Mouse (Mus musculus) R1 (cell line): ENCODE measurements around the gene Fbxo47.
A peak's percentile ranks its signal among the peaks of the same experiment; 100 is the strongest.

Experiments
- DNase-seq: peaks from one replicate; pipeline ENCODE4 v3.0.0-alpha.2; 2018; ENCODE audit warnings: low read depth, low spot score

Gene Fbxo47

DNA sequence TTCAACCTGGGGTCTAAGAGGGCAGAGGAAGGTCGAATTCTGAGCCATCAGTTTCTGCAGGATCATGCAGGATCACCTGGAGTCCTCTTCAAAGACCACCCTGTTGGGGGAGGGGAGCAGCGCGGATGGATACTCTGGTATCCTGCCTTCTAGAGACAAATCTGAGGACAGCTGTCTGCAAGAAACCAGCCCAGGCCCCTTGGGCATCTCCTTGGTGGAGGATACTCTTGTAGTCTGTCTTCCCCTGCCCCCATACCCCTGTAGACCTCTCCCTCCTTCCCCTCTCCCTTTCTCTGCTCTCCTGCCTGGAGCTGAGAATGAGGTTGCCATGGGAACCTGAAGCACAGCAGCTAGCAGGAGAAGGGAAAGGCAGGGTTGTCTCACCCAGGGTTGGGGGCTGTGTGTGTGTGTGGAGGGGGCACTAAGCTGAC, 71.4 kb downstream of the Fbxo47 start:
- DNase-seq: peak; percentile 81

DNA sequence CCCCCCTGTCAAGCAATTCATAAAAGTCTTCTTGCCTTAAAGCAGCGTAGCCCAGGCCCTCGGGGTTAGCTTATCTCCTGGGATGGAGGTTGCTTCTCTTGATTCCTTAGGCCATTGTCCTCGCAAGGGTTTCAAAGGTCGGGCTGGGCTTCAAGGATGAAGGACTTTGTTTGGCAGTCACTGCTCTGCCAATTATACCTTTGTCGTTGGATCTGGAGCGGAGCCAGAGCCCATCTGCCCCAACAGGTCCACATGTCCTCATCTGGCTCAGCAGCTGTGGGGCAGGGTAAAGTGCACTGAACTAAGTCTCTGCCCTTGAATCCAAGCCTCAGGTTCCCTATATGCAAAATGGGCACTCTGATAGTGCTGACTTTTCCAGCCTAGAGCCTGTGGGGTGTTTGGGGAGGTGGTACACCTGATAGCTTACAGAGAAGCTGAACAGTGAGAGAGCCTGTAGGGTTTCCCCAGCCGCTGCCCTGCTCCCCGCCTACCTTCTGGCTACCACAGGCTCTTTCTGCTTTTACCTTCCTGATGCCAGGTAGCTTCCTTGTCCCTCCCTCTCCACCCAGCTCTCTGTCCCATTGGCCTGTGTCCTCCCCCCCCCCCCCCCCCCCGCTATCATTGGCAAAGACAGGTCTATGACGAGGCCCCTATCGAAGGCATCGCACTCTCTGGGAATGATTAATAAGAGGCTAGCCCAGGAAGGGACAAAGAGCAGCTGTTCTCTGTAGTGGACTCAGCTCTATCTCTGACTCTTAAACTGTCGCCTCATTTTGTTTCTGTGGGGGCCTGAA, 72.2 kb downstream of the Fbxo47 start:
- no peak for DNase-seq

- DNase-seq: no peak
Observed at GRCm38 (mm10) chr11:97810970-97811369, 73.0 kb downstream of the Fbxo47 start.

DNA sequence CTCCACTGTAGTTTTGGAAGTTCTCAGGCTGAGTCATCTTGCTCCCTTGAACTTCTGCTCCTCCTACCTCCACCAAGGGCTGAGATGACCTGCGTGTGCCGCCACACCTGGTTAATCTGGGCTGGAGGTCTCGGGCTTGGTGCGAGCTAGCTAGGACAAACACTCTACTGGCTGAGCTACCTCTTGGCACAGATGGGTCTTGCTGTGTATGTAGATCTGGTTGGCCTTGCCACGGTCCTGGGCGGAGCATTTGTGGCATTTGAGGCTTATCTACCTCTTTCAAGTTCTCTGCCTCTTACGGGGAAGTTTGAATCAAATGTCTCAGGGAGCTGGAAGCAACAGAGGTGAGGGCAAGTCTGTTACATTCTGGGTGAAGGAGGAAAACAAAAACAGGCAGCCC, 73.6 kb downstream of the Fbxo47 start:
- DNase-seq: peak; percentile 50

- no peak for DNase-seq
Observed at GRCm38 (mm10) chr11:97809235-97810121, 74.5 kb downstream of the Fbxo47 start.

GRCm38 (mm10) chr11:97808621-97809234, 75.2 kb downstream of the Fbxo47 start:
- peak; percentile 96 for DNase-seq

DNA sequence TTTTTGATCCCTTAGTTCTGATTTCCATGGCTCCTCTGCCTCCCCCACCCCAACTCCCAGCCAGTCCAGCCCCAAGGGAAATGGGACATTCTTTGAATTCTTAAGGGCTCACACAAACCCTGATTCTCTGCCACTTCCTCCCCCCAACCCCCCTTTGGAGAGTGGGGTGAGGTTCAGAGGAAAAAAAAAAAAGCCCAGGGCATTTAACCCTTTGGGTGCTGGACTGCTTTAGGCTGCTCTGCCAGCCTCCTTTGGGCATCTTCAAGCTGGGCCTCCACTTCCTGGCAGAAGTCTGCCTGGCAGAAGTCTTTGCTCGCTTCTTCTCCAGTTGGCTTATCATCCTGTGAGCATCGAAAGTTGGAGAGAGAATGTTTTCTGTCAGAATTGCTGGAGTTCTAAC, 75.9 kb downstream of the Fbxo47 start:
- DNase-seq: peak; percentile 96

DNA sequence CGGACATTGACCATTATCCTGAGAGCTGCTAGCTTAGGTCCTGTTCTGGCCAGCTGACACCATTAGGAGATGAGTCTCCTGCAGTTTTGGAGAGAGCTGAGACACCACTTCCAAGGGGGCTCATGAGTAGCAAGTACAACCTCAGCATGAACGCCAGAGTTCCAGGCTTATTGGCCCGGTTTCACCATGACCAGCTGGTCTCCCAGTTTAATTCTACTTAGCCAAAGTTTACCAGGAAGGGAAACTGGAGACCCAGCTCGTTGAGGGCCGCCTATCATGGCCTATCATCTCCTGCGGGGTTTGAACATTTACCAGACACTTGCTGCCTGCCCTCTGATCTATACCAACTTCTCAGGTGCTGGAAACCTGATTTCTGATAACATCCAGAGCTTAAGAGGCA, 76.3 kb downstream of the Fbxo47 start:
- no peak for DNase-seq

DNA sequence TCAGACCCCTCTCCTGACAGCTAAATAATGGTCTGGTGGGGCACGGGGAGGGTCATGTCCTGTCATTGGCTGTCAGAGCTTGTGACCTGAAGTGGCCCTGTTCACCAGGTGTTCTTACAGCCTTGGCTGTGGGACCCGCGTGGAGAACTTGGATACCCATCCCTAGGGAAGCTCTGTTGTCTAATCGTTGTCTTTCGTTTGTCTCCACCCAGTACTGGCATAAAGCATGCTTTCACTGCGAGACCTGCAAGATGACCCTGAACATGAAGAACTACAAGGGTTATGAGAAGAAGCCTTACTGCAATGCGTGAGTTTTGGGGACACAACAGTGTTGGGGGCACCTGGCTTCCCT, 77.4 kb downstream of the Fbxo47 start:
- DNase-seq: no peak

DNA sequence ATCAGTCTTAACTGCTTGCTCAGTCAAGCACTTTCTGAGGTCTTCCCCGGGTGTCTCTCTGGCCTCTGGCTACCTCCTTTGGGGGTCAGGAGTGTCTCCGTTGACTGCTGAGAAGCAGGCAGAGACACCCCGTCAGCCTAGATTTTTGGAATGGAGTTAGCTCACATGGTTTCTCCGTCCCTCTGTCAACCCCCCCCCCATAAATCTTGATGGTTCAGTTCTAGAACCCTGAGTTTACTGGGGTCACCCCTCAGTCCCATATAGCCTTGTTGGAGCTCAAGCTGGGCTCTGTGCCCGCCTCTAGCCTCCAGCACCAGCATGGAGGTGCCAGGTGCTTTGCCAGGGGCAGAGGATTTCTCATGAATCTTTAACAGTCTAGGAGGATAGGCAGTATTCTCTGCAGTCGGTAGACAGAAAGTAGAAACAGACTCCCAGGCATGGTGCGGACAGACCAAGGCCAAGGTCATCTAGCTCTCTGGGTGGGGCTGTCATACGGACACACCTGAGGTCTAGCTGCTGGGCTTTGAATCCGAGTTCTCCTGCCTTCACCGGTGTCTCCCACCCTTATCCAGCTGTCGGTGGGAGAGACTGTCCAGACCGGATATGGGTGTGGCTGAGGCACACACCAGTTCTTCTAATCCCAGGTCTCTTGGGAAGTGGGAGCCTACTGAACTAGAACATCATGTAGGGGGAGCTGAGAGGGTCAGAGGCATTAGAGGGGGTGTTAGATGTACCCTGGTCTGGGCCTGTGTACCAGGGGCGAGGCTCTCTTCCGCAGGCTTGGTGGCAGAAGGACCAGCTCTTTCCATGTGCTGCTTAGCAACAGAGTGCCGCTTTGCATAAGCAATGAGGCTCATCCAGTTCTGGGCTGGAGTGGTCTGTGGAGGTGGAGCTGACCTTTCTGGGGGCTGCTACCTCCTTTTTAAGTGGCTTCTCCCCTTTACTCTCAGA, 78.0 kb downstream of the Fbxo47 start:
- peak; percentile 87 for DNase-seq

- DNase-seq: peak; percentile 37
Observed at GRCm38 (mm10) chr11:97804841-97805661, 78.9 kb downstream of the Fbxo47 start.

DNA sequence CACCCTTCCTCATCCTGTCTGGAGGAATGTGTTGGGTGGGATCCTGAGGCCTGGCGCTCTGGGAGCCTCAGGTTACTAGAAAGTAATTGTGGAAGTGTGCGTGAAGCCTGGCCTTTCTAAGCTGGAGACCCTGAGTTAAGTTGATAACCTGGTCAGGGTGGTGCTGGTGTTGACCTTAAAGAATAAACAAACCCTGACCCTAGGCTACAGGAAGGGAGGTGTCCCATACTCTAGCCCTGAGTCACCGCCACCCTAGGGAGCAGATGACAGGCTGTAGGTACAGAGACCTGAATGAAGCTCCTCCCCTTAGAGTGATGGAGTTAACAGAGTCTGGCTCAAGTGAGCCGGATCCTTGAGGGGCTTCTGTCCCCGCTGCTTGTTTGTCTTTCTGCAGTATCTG, 80.1 kb downstream of the Fbxo47 start:
- DNase-seq: peak; percentile 70
